Mouse (Mus musculus): ENCODE results near the gene Lrrtm3. TPM values are rescaled to one million over a fixed set of nuclear protein-coding genes. Genes with fewer than 3 reads are reported as not detected.

The Lrrtm3 gene
- total RNA-seq, 1 experiment = not detected

DNA sequence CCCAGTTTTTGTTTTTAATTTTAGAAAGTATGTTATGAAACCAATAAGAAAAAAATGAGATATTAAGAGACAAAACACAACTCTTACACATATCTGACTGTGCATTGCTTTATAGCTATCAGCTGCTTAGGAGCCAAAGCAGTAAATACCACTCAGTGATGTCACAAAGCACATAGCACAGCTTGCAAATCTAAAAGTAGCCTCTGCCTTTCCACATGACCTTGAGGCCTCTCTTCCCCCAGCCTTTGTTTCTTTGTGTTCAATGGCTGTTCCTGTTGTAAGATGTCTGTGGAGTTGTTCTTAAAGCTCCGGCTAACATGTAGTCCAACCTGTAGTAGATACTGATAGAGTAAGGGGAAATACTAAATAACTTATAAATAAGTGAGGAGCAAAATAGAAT is 69.7 kb downstream of the Lrrtm3 start:
- no peak overlapping the region for H3K9ac ChIP-seq (ENCODE audit: insufficient read depth, low read depth, low read length, poor library complexity, severe bottlenecking)
- no peak for DNase-seq (ENCODE audit: low read depth, low spot score)
- no peak overlapping the region for H3K27ac ChIP-seq (ENCODE audit: insufficient read depth, low read depth, low read length, poor library complexity, severe bottlenecking)
- H3K4me1 ChIP-seq (ENCODE audit: control insufficient read depth in 2 of 2, insufficient read depth in 2 of 2, low read length in 2 of 2, poor library complexity in 1 of 2) = no peaks in the 10 kb centered on the region
- no peaks in the 10 kb centered on the region for H3K9me3 ChIP-seq (ENCODE audit: control insufficient read depth, insufficient read depth, low read depth, low read length)
- H3K36me3 ChIP-seq (ENCODE audit: control insufficient read depth, insufficient read depth, low read length, poor library complexity, severe bottlenecking) = no peaks in the 10 kb centered on the region
- no peak overlapping the region for H3K4me3 ChIP-seq (ENCODE audit: insufficient read depth in 1 of 2, low read depth in 1 of 2, low read length in 2 of 2, poor library complexity in 1 of 2, severe bottlenecking in 1 of 2)
- no peak for TF ChIP-seq ZC3H11A (IDR thresholded peaks at IDR 0.05; ENCODE audit: borderline replicate concordance, low read depth, low read length)
- no peak for TF ChIP-seq ZNF384 (IDR thresholded peaks at IDR 0.05; ENCODE audit: low read depth, low read length)
- TF ChIP-seq HCFC1 (IDR thresholded peaks at IDR 0.05; ENCODE audit: borderline replicate concordance, insufficient read depth, low read length) = no peak
- TF ChIP-seq MAFK (IDR thresholded peaks at IDR 0.05; ENCODE audit: insufficient read depth, low read depth, low read length) = no peak
- no peak for TF ChIP-seq CHD2 (IDR thresholded peaks at IDR 0.05; ENCODE audit: low read depth, low read length)
- in situ Hi-C loops (cut with MboI; ENCODE audit: low sequenced_read_pairs in 2 of 2, unreplicated experiment in 2 of 2) = no loop called here

DNA sequence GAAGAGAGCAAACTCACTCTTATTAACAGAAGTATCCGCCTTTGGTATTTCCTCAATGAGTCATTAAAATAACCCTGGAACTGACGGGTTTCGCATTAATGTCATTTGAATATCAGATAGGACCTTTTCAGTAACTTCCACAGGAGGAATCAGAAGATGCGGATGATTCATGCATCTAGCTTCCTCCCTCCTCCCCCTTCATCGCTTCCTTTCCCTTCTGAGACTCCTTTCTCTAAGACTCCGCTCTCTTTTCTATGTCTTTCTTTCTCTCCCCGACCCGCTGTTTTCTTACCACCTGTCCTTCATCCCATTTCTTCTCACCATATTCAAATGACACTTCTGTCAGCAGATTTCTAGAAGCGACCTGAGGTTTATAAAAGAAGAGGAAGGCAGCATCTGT is 88.1 kb downstream of the Lrrtm3 start:
- Histone ChIP-seq H3K9me3 (ENCODE audit: control insufficient read depth, insufficient read depth, low read depth, low read length) (no peaks in the 10 kb centered on the region), H3K4me1 (ENCODE audit: control insufficient read depth in 2 of 2, insufficient read depth in 2 of 2, low read length in 2 of 2, poor library complexity in 1 of 2) (no peaks in the 10 kb centered on the region), H3K36me3 (ENCODE audit: control insufficient read depth, insufficient read depth, low read length, poor library complexity, severe bottlenecking) (no peaks in the 10 kb centered on the region), H3K9ac (ENCODE audit: insufficient read depth, low read depth, low read length, poor library complexity, severe bottlenecking) (no peak overlapping the region), H3K4me3 (ENCODE audit: insufficient read depth in 1 of 2, low read depth in 1 of 2, low read length in 2 of 2, poor library complexity in 1 of 2, severe bottlenecking in 1 of 2) (no peak overlapping the region), H3K27ac (ENCODE audit: insufficient read depth, low read depth, low read length, poor library complexity, severe bottlenecking) (no peak overlapping the region)
- DNase-seq (ENCODE audit: low read depth, low spot score) = no peak
- in situ Hi-C loops (cut with MboI; ENCODE audit: low sequenced_read_pairs in 2 of 2, unreplicated experiment in 2 of 2) = no loop called here
- TF ChIP-seq MAFK (IDR thresholded peaks at IDR 0.05; ENCODE audit: insufficient read depth, low read depth, low read length) = no peak
- TF ChIP-seq HCFC1 (IDR thresholded peaks at IDR 0.05; ENCODE audit: borderline replicate concordance, insufficient read depth, low read length) = no peak
- TF ChIP-seq ZC3H11A (IDR thresholded peaks at IDR 0.05; ENCODE audit: borderline replicate concordance, low read depth, low read length) = no peak
- no peak for TF ChIP-seq ZNF384 (IDR thresholded peaks at IDR 0.05; ENCODE audit: low read depth, low read length)
- TF ChIP-seq CHD2 (IDR thresholded peaks at IDR 0.05; ENCODE audit: low read depth, low read length) = no peak

DNA sequence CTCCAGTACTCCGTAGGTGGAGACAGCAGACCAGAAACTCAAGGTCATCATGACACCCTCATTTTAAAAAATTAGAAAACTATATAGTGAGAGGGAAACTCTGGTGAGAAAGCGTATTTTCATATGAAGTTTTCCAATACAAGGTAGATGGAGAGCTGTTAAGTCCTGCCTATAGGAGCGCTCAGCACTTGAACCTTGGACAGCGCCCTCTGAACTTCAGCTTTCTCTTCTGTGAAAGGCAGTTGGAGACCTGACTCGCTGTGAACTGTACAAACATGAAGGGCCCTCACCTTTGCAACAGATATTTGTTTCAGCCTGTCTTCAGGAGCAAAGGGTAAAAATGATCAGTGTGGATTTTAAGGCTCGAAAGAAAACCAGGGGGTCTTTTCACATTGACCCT is 88.5 kb downstream of the Lrrtm3 start:
- Histone ChIP-seq H3K27ac (ENCODE audit: insufficient read depth, low read depth, low read length, poor library complexity, severe bottlenecking) (no peak overlapping the region), H3K9me3 (ENCODE audit: control insufficient read depth, insufficient read depth, low read depth, low read length) (no peaks in the 10 kb centered on the region), H3K36me3 (ENCODE audit: control insufficient read depth, insufficient read depth, low read length, poor library complexity, severe bottlenecking) (no peaks in the 10 kb centered on the region), H3K9ac (ENCODE audit: insufficient read depth, low read depth, low read length, poor library complexity, severe bottlenecking) (no peak overlapping the region), H3K4me1 (ENCODE audit: control insufficient read depth in 2 of 2, insufficient read depth in 2 of 2, low read length in 2 of 2, poor library complexity in 1 of 2) (no peaks in the 10 kb centered on the region), H3K4me3 (ENCODE audit: insufficient read depth in 1 of 2, low read depth in 1 of 2, low read length in 2 of 2, poor library complexity in 1 of 2, severe bottlenecking in 1 of 2) (no peak overlapping the region)
- in situ Hi-C loops (cut with MboI; ENCODE audit: low sequenced_read_pairs in 2 of 2, unreplicated experiment in 2 of 2) = no loop called here
- no peak for DNase-seq (ENCODE audit: low read depth, low spot score)
- TF ChIP-seq HCFC1 (IDR thresholded peaks at IDR 0.05; ENCODE audit: borderline replicate concordance, insufficient read depth, low read length) = no peak
- no peak for TF ChIP-seq ZNF384 (IDR thresholded peaks at IDR 0.05; ENCODE audit: low read depth, low read length)
- TF ChIP-seq MAFK (IDR thresholded peaks at IDR 0.05; ENCODE audit: insufficient read depth, low read depth, low read length) = no peak
- TF ChIP-seq ZC3H11A (IDR thresholded peaks at IDR 0.05; ENCODE audit: borderline replicate concordance, low read depth, low read length) = no peak
- TF ChIP-seq CHD2 (IDR thresholded peaks at IDR 0.05; ENCODE audit: low read depth, low read length) = no peak

DNA sequence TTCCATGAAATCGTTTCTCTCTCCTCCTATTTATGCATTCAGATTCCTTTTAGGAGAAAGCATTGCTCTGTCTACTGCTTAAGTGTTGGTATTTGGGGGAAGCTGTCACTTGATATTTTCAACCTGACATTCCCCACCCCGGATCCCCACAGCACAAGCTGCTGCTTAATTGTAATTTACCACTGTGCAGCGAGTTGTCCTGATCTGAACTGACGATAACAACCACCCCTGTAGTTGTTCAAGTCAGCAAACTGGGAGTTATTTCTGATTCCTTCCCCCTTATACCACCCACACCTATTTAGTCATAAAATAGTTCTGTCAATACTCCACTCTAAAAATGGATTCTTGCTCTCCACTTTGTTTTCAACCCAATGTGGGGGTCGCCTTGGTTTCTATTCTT is 95.8 kb downstream of the Lrrtm3 start:
- Histone ChIP-seq H3K27ac (ENCODE audit: insufficient read depth, low read depth, low read length, poor library complexity, severe bottlenecking) (no peak overlapping the region), H3K36me3 (ENCODE audit: control insufficient read depth, insufficient read depth, low read length, poor library complexity, severe bottlenecking) (no peaks in the 10 kb centered on the region), H3K4me1 (ENCODE audit: control insufficient read depth in 2 of 2, insufficient read depth in 2 of 2, low read length in 2 of 2, poor library complexity in 1 of 2) (no peaks in the 10 kb centered on the region), H3K4me3 (ENCODE audit: insufficient read depth in 1 of 2, low read depth in 1 of 2, low read length in 2 of 2, poor library complexity in 1 of 2, severe bottlenecking in 1 of 2) (no peak overlapping the region), H3K9ac (ENCODE audit: insufficient read depth, low read depth, low read length, poor library complexity, severe bottlenecking) (no peak overlapping the region), H3K9me3 (ENCODE audit: control insufficient read depth, insufficient read depth, low read depth, low read length) (no peaks in the 10 kb centered on the region)
- DNase-seq (ENCODE audit: low read depth, low spot score) = no peak
- TF ChIP-seq CHD2 (IDR thresholded peaks at IDR 0.05; ENCODE audit: low read depth, low read length) = no peak
- no peak for TF ChIP-seq MAFK (IDR thresholded peaks at IDR 0.05; ENCODE audit: insufficient read depth, low read depth, low read length)
- TF ChIP-seq ZC3H11A (IDR thresholded peaks at IDR 0.05; ENCODE audit: borderline replicate concordance, low read depth, low read length) = no peak
- no peak for TF ChIP-seq ZNF384 (IDR thresholded peaks at IDR 0.05; ENCODE audit: low read depth, low read length)
- no peak for TF ChIP-seq HCFC1 (IDR thresholded peaks at IDR 0.05; ENCODE audit: borderline replicate concordance, insufficient read depth, low read length)
- in situ Hi-C loops (cut with MboI; ENCODE audit: low sequenced_read_pairs in 2 of 2, unreplicated experiment in 2 of 2) = no loop called here

DNA sequence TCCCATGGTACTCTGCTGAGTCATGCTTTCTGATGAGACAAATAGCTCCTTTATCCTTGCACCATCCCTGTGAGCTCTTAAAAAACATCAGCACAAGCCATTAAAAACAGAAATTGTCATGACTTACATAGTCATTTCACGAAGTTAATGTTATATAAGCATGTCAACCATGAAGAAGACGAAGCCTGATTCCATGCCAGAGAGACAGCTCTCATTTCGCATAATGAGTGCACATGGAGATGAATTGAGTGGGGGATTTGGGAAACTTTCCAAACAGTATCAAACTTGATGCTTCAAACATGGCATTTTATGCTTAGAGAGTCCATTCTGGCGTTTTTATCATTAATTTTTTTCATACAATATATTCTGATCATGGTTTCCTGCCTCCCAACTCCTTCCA is 104.5 kb downstream of the Lrrtm3 start:
- in situ Hi-C loops (cut with MboI; ENCODE audit: low sequenced_read_pairs in 2 of 2, unreplicated experiment in 2 of 2) = no loop called here
- no peak for TF ChIP-seq ZNF384 (IDR thresholded peaks at IDR 0.05; ENCODE audit: low read depth, low read length)
- no peak for TF ChIP-seq ZC3H11A (IDR thresholded peaks at IDR 0.05; ENCODE audit: borderline replicate concordance, low read depth, low read length)
- TF ChIP-seq HCFC1 (IDR thresholded peaks at IDR 0.05; ENCODE audit: borderline replicate concordance, insufficient read depth, low read length) = no peak
- TF ChIP-seq MAFK (IDR thresholded peaks at IDR 0.05; ENCODE audit: insufficient read depth, low read depth, low read length) = no peak
- no peak for TF ChIP-seq CHD2 (IDR thresholded peaks at IDR 0.05; ENCODE audit: low read depth, low read length)

More for the DNA sequence above, 104.5 kb downstream of the Lrrtm3 start:
- DNase-seq (ENCODE audit: low read depth, low spot score) = no peak
- Histone ChIP-seq H3K4me1 (ENCODE audit: control insufficient read depth in 2 of 2, insufficient read depth in 2 of 2, low read length in 2 of 2, poor library complexity in 1 of 2) (no peaks in the 10 kb centered on the region), H3K9ac (ENCODE audit: insufficient read depth, low read depth, low read length, poor library complexity, severe bottlenecking) (no peak overlapping the region), H3K4me3 (ENCODE audit: insufficient read depth in 1 of 2, low read depth in 1 of 2, low read length in 2 of 2, poor library complexity in 1 of 2, severe bottlenecking in 1 of 2) (no peak overlapping the region), H3K36me3 (ENCODE audit: control insufficient read depth, insufficient read depth, low read length, poor library complexity, severe bottlenecking) (no peaks in the 10 kb centered on the region), H3K27ac (ENCODE audit: insufficient read depth, low read depth, low read length, poor library complexity, severe bottlenecking) (no peak overlapping the region), H3K9me3 (ENCODE audit: control insufficient read depth, insufficient read depth, low read depth, low read length) (no peaks in the 10 kb centered on the region)

Data from ES-E14 (cell line).